Mouse (Mus musculus) olfactory bulb, adult 2 months (tissue): ENCODE data around the gene Gm4884. TPM values are rescaled to one million over a fixed set of nuclear protein-coding genes. Genes with fewer than 3 reads are reported as not detected.
"Not testable (repeated sequence)": the region's sequence is repeated elsewhere in the genome, so short reads cannot be mapped to it uniquely, and the experiment has no call there.

Source experiments
- H3K27ac ChIP-seq: fragments of 200-500 bp; 2 replicates; pipeline ENCODE4 v1.5.1; 2012; ENCODE audit warnings: low read depth, low read length; ENCODE audit not compliant: insufficient read depth
- H3K4me1 ChIP-seq: fragments of 200-500 bp; 2 replicates; pipeline ENCODE4 v1.6.1; 2012; ENCODE audit warnings: low read length; ENCODE audit not compliant: control insufficient read depth, insufficient read depth
- H3K4me3 ChIP-seq: fragments of 200-500 bp; 2 replicates; pipeline ENCODE4 v1.5.1; 2012; ENCODE audit warnings: mild to moderate bottlenecking, low read depth, low read length, moderate library complexity; ENCODE audit not compliant: insufficient read depth
- CTCF ChIP-seq: fragments of 200-500 bp; IDR thresholded peaks from 2 replicates; pipeline ENCODE4 v1.5.1; 2012; ENCODE audit warnings: low read depth, mild to moderate bottlenecking, low read length, moderate library complexity; ENCODE audit not compliant: insufficient read depth
- POLR2A ChIP-seq: fragments of 200-500 bp; IDR thresholded peaks from 2 replicates; pipeline ENCODE4 v1.6.1; 2012; ENCODE audit warnings: mild to moderate bottlenecking, low read depth, low read length, moderate library complexity; ENCODE audit not compliant: insufficient read depth
- WGBS: fragments of 180-500 bp; shearing (Covaris S2); methylation state at CpG from one replicate; pipeline ENCODE4 v1.1.7; 2018; 5-methylcytosine and 5-hydroxymethylcytosine counted together
- polyA plus RNA-seq: library from polyadenylated mRNA; stranded (reverse); fragments of >200 nt; gene quantifications from 2 replicates; pipeline ENCODE4 v1.2.4, GENCODE M21; 2012; ENCODE audit warnings: low replicate concordance; ENCODE audit not compliant: missing spikeins, insufficient read depth, insufficient read length

Gm4884 gene
- polyA plus RNA-seq, result not detected in 2 replicates

GRCm38 (mm10) chr7:41032419-41032818, at the start of gene Gm4884:
TSS of gene Gm4884 (plus strand) at chr7:41032719.
- 100% methylated on average over 1 of the region's 1 CpGs for WGBS
- H3K4me3 ChIP-seq, H3K27ac ChIP-seq, H3K4me1 ChIP-seq: not testable (repeated sequence)

DNA sequence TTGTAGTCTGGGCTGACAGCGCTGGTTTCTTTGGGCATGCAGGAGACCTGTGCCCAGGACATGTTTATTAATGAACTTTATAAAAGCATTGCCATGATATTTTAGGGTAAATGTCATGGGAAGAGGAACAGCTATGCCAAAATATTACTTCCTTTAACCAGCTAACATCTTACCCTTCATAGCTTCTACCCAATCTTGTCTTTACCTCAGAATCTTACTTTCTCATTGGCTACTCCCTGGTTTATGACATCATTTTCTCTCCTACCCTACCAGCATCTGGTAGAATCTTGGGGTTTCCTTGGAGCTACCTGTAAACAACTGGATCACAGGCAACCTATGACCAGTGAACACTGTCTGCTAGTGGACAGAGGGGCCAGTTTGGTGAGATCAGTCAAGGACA, 45.3 kb upstream of the Gm4884 start, which contains the start of gene 4930433I11Rik:
Gene 4930433I11Rik, plus strand, starts transcription at position 301 of the 400 bp plus-strand sequence.
- Histone ChIP-seq H3K4me3 (no peak within 1 kb of the TSS), H3K4me1 (no peaks in the 10 kb centered on the region), H3K27ac (no peak within 1 kb of the TSS)
- 84% methylated on average over 1 of the region's 1 CpGs for WGBS
- TF ChIP-seq CTCF, result no peak
- no peak for TF ChIP-seq POLR2A

GRCm38 (mm10) chr7:41044058-41044457, 11.5 kb downstream of the Gm4884 start:
- not testable (repeated sequence) for H3K4me3 ChIP-seq, H3K27ac ChIP-seq, H3K4me1 ChIP-seq
- 64% methylated on average over 3 of the region's 3 CpGs for WGBS

Other genes starting within 250 kb of the Gm4884 start
- gene Vstm2b, start 134.4 kb upstream of the Gm4884 start, polyA plus RNA-seq, result not detected in 2 replicates
- gene 4930433I11Rik, start 45.2 kb upstream of the Gm4884 start, polyA plus RNA-seq, result not detected in 2 replicates
- not detected in 2 replicates for gene Gm5592, start 121.1 kb downstream of the Gm4884 start, polyA plus RNA-seq